Comparison of ENCODE assay signal across 8 mouse cellular contexts in the genomic region with DNA sequence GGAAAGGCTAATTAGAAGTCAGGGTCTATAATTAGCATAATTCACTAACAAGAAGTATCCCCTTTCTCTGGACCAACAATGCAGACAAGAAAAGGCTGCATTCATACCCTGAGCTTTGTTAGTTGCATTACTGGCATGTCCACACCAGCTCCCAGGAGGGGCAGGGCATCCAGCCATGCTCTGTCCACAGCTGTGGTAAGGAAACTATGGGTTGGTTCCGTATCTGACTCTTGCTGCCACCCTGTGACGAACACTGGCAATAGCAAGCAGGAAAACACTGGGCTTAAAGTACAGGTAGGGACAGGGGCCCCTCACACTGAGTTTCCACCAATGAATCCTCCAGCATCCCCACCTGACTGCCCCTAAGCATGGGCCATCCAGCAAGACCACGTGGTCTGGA. TPM values are rescaled to one million over a fixed set of nuclear protein-coding genes. Genes with fewer than 3 reads are reported as not detected.
DNase-seq lines count a peak whose midpoint lies in the region.

No protein-coding gene starts in this region.

- peak; percentile 1 to 2 for DNase-seq in urinary bladder, adult 18-20 months (ENCODE audit: low spot score in 2 of 2)
- no peak for DNase-seq in urinary bladder, adult 2 months (ENCODE audit: low spot score)
- DNase-seq in cerebellum, postnatal 25 days: peak; percentile 71 to 77
- peak; percentile 43 to 50 for DNase-seq in frontal cortex, postnatal 14 days (ENCODE audit: low spot score in 2 of 2)
- peak; percentile 59 for DNase-seq in layer of hippocampus, adult 9-10 months (ENCODE audit: low spot score)
- DNase-seq in lung, postnatal 4 days: peak; percentile 39 to 44
- DNase-seq in right cerebral cortex, postnatal 36 days (ENCODE audit: low spot score in 2 of 2): peak; percentile 29 to 32
- no peak for DNase-seq in gastrocnemius, adult 18-20 months (ENCODE audit: low spot score)

RNA-seq across cellular contexts. Expression of a gene that starts 25.5 kb away (rescaled TPM):
- polyA plus RNA-seq in urinary bladder, adult 2 months (2012; rRNA removed): 4.0 and 4.8 TPM in 2 replicates
- under 1 TPM; 0.73 to 0.85 TPM for total RNA-seq in gastrocnemius, adult 18-20 months (2021)

Comparison
In these comparisons a context has a peak if more than half of its experiments do, and no peak if none do; other contexts are left out.
1. DNase-seq: peak in urinary bladder, adult 18-20 months (2 of 2), cerebellum, postnatal 25 days (2 of 2), frontal cortex, postnatal 14 days (2 of 2), layer of hippocampus, adult 9-10 months (single experiment), lung, postnatal 4 days (2 of 2) and right cerebral cortex, postnatal 36 days (2 of 2); none in urinary bladder, adult 2 months (single experiment) and gastrocnemius, adult 18-20 months (single experiment).